ENCODE assay signal across 9 mouse cellular contexts in genomic region chr16:31508981-31509380, GRCm38 (mm10).
DNase-seq lines count a peak whose midpoint lies in the region; ATAC-seq and TF ChIP-seq lines count a peak whose summit lies in the region.
"Had no signal": no experiment of that assay in that cellular context is flagged by ENCODE, and none has a peak within 500 bp of the region (broad histone marks: within the 10 kb centered on the region; RNA-seq: fewer than 3 reads in every experiment).

No protein-coding gene starts in this region.

- DNase-seq in cerebellum, adult 9-10 months: peak; percentile 77
- DNase-seq in frontal cortex, adult 2 months (ENCODE audit: extremely low spot score in 1 of 2, low spot score in 1 of 2): peak; percentile 77 to 88
- peak; percentile 91 for DNase-seq in hindbrain, embryonic 10.5 days (ENCODE audit: low spot score)
- peak; percentile 86 to 87 for DNase-seq in layer of hippocampus, adult 8-10 months (ENCODE audit: low spot score in 2 of 2)
- peak; percentile 71 for DNase-seq in liver, postnatal 0 days
- peak; percentile 52 for DNase-seq in ovary, postnatal 10 days (ENCODE audit: low spot score)
- peak; percentile 82 for DNase-seq in urinary bladder, postnatal 14 days (ENCODE audit: low spot score)

- 2% methylated on average over 18 of the region's 18 CpGs for WGBS in hindbrain, embryonic 10.5 days
- WGBS in liver, postnatal 0 days (ENCODE audit: insufficient replicate concordance): 11% methylated on average over 18 of the region's 18 CpGs

- no peaks in the 10 kb centered on the region for H3K36me3 ChIP-seq in E14TG2a.4 (ENCODE audit: insufficient read depth, low read length)
- H3K36me3 ChIP-seq in hindbrain, embryonic 10.5 days: no peaks in the 10 kb centered on the region
- no peaks in the 10 kb centered on the region for H3K36me3 ChIP-seq in liver, postnatal 0 days (replicated peaks; ENCODE audit: insufficient read depth, low read length)

- peak overlapping the region; percentile 69 for H3K4me3 ChIP-seq in E14TG2a.4 (replicated peaks; ENCODE audit: low read length)
- peak overlapping the region; percentile 41 for H3K4me3 ChIP-seq in hindbrain, embryonic 10.5 days
- no peak overlapping the region for H3K4me3 ChIP-seq in liver, postnatal 0 days (ENCODE audit: low read depth, low read length)

- 0 out of 2 replicates have a peak, but pooled peaks have one; percentile 11 for TF ChIP-seq EP300 in liver, postnatal 0 days (IDR thresholded peaks at IDR 0.05; ENCODE audit: low read depth)

- ATAC-seq in liver, postnatal 0 days: peak; percentile 69

- H3K4me2 ChIP-seq in liver, postnatal 0 days (ENCODE audit: low read depth, low read length): peak overlapping the region; percentile 58

- H3K4me1 ChIP-seq in E14TG2a.4 (replicated peaks; ENCODE audit: low read depth, low read length): peaks cover 73% of the 10 kb centered on the region
- H3K4me1 ChIP-seq in hindbrain, embryonic 10.5 days (replicated peaks): peaks cover 38% of the 10 kb centered on the region
- H3K4me1 ChIP-seq in liver, postnatal 0 days (ENCODE audit: insufficient read depth): peaks cover 17% of the 10 kb centered on the region

- peak overlapping the region; percentile 85 for H3K27ac ChIP-seq in hindbrain, embryonic 10.5 days
- H3K27ac ChIP-seq in liver, postnatal 0 days (ENCODE audit: low read depth): peak overlapping the region; percentile 69; the same call in 1 of the 2 replicates

- 0 out of 2 replicates have a peak overlapping the region, but pooled peaks have one; percentile 18 for H3K9ac ChIP-seq in liver, postnatal 0 days (replicated peaks)

- no peak for TF ChIP-seq CTCF in E14TG2a.4 (conservative IDR thresholded peaks at IDR 0.05; ENCODE audit: low read length)
- TF ChIP-seq CTCF in liver, postnatal 0 days (IDR thresholded peaks at IDR 0.05; ENCODE audit: low read depth): peak; percentile 22; the same call in 1 of the 2 replicates

- no peaks in the 10 kb centered on the region for H3K9me3 ChIP-seq in E14TG2a.4 (ENCODE audit: low read length)
- H3K9me3 ChIP-seq in hindbrain, embryonic 10.5 days: 0 out of 2 replicates have a peak, but pooled peaks cover 3% of the 10 kb centered on the region
- no peaks in the 10 kb centered on the region for H3K9me3 ChIP-seq in liver, postnatal 0 days (ENCODE audit: low read length)

- H3K27me3 ChIP-seq in E14TG2a.4 (ENCODE audit: insufficient read depth, low read length): no peaks in the 10 kb centered on the region
- H3K27me3 ChIP-seq in hindbrain, embryonic 10.5 days (ENCODE audit: insufficient read depth, poor library complexity, severe bottlenecking): peaks cover 15% of the 10 kb centered on the region; the same call in 1 of the 2 replicates
- no peaks in the 10 kb centered on the region for H3K27me3 ChIP-seq in liver, postnatal 0 days (ENCODE audit: insufficient read depth, low read length)
- H3K27me3 ChIP-seq: CH12.LX had no signal
